Mouse (Mus musculus) spleen, adult 2 months (tissue): ENCODE results near the gene Wwc1.

Experiments
- CTCF ChIP-seq: fragments of 200-500 bp; IDR thresholded peaks from 2 replicates; pipeline ENCODE4 v1.5.1; 2011; ENCODE audit warnings: mild to moderate bottlenecking, inconsistent platforms; ENCODE audit not compliant: insufficient read depth, insufficient read length, insufficient replicate concordance; ENCODE audit errors: extremely low read depth
- POLR2A ChIP-seq: fragments of 200-500 bp; IDR thresholded peaks from 2 replicates; pipeline ENCODE4 v1.6.1; 2011; ENCODE audit warnings: low read depth, low read length, inconsistent platforms

GRCm38 (mm10) chr11:35950011-35950410 is 30.3 kb downstream of the Wwc1 start:
- no peak for TF ChIP-seq CTCF
- no peak for TF ChIP-seq POLR2A
